Mouse (Mus musculus) right cerebral cortex, postnatal 25 days (tissue): Measurements from ENCODE around the gene Ttc4.

Experiments
- DNase-seq: peaks from one replicate; pipeline ENCODE4 v3.0.0; 2022

The Ttc4 gene

GRCm38 (mm10) chr4:106678442-106679118 lies at the start of gene Ttc4:
Gene Ttc4 (minus strand): TSS chr4:106678944.
- peak; percentile 84 for DNase-seq

GRCm38 (mm10) chr4:106720631-106721030 lies 41.9 kb upstream of the Ttc4 start:
- DNase-seq = no peak

GRCm38 (mm10) chr4:106713622-106714021 lies 34.9 kb upstream of the Ttc4 start:
- DNase-seq = no peak

- peak; percentile 77 for DNase-seq
Measured at GRCm38 (mm10) chr4:106708408-106708807, 29.7 kb upstream of the Ttc4 start.

GRCm38 (mm10) chr4:106707957-106708356 lies 29.2 kb upstream of the Ttc4 start:
- no peak for DNase-seq

- DNase-seq = no peak
Measured at GRCm38 (mm10) chr4:106705096-106705665, 26.4 kb upstream of the Ttc4 start.

- peak; percentile 76 for DNase-seq
Measured at GRCm38 (mm10) chr4:106704416-106704815, 25.7 kb upstream of the Ttc4 start.

GRCm38 (mm10) chr4:106703956-106704355 lies 25.2 kb upstream of the Ttc4 start:
- DNase-seq = no peak

- DNase-seq = no peak
Measured at GRCm38 (mm10) chr4:106700798-106701197, 22.1 kb upstream of the Ttc4 start.

GRCm38 (mm10) chr4:106699989-106700388 lies 21.2 kb upstream of the Ttc4 start:
- DNase-seq = peak; percentile 44

GRCm38 (mm10) chr4:106693841-106694430 lies 15.2 kb upstream of the Ttc4 start:
- no peak for DNase-seq

GRCm38 (mm10) chr4:106688636-106689296 lies 10.0 kb upstream of the Ttc4 start:
- no peak for DNase-seq

GRCm38 (mm10) chr4:106680955-106681354 lies 2.2 kb upstream of the Ttc4 start:
- DNase-seq = no peak

GRCm38 (mm10) chr4:106679152-106679551 lies 408 bp upstream of the Ttc4 start:
- no peak for DNase-seq

- DNase-seq = no peak
Measured at GRCm38 (mm10) chr4:106676749-106677148, 2.0 kb downstream of the Ttc4 start.

GRCm38 (mm10) chr4:106666546-106666945 lies 12.2 kb downstream of the Ttc4 start:
- DNase-seq = no peak

GRCm38 (mm10) chr4:106665673-106666072 lies 13.1 kb downstream of the Ttc4 start:
- no peak for DNase-seq

GRCm38 (mm10) chr4:106665269-106665668 lies 13.5 kb downstream of the Ttc4 start:
- DNase-seq = no peak

- no peak for DNase-seq
Measured at GRCm38 (mm10) chr4:106664697-106665096, 14.0 kb downstream of the Ttc4 start.

- no peak for DNase-seq
Measured at GRCm38 (mm10) chr4:106663956-106664470, 14.7 kb downstream of the Ttc4 start.

GRCm38 (mm10) chr4:106655681-106656080 lies 23.1 kb downstream of the Ttc4 start:
- no peak for DNase-seq

GRCm38 (mm10) chr4:106653051-106653450 lies 25.7 kb downstream of the Ttc4 start:
- no peak for DNase-seq

GRCm38 (mm10) chr4:106652546-106652945 lies 26.2 kb downstream of the Ttc4 start:
- DNase-seq = no peak
